Mouse (Mus musculus) adrenal gland, postnatal 10 days (tissue): Measurements from ENCODE around the gene Gm4027. TPM values are rescaled to one million over a fixed set of nuclear protein-coding genes. Genes with fewer than 3 reads are reported as not detected.
"Not testable (repeated sequence)": the region's sequence is repeated elsewhere in the genome, so short reads cannot be mapped to it uniquely, and the experiment has no call there.

Experiments
- DNase-seq: peaks from one replicate; pipeline ENCODE4 v3.0.0; 2021; ENCODE audit warnings: mixed read lengths
- long read RNA-seq, 2 experiments: library from polyadenylated mRNA; stranded (forward); transcript quantifications; one replicate each; pipeline ENCODE4 v2.0.0; 2021
- total RNA-seq, 2 experiments: library from RNA; stranded (reverse); gene quantifications; 2 replicates each; pipeline ENCODE4 v1.2.3; 2021

Gm4027 gene
- total RNA-seq = not detected
- long read RNA-seq, experiment 1 = 0 reads
- long read RNA-seq, experiment 2 = 0 reads

DNA sequence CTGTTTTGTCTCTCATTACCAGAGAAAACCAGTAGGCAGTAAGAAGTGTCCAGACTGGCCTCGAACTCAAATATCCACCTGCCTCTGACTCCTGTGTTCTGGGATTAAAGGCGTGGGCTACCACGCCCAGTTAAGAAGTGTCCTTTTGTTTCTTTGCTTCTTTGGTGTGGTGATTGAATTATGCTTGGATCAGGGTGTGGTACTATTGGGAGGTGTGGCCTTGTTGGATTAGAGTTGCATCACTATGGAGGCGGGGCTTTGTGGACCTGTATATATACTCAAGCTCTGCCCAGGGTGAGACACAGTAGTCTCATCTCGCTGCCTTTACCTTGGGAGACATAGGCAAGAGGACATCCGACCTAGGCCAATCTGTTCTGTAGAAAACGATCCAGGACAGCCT, at the start of gene Gm4027:
Gm4027 (plus strand) TSS at position 301 of the 400 bp plus-strand sequence.
- DNase-seq = not testable (repeated sequence)

DNA sequence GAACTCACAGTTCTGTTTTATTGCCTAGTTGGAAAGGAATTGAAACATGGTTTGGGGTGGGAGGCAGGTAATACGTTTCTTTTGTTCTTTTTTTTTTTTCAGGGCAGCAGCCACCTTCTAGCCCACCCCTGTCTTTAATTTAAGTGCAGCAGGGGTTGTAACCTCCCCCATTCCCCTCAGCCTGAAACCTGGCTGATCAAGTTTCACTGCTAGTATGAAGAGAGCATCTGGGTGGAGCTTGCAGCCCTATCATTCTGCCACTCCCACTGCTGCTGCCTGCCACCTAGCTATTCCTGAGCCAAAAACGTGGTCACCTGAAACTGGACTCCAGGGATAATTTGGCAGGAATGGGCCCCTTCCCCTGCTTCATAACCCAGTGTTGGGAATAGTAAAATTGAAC, 17.3 kb upstream of the Gm4027 start:
- not testable (repeated sequence) for DNase-seq

DNA sequence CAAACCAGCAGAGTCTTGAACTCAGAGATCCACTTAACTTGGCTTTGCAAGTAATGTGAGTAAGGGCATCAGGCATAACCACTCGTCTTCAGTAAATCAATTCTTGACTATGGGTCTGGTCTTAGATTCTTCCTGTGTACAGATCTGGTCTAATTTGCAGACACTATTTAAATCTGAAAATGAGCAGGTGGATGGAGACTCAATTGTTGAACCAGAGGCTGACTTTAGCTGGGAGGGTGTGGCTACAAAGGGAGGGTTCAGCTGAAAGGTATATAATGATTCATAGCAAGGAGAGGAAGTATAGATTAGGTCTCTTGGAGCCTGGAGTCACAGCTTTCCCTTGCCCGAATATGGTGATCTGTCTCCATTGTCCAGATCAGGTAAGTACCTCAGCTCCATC, 16.3 kb upstream of the Gm4027 start, which contains the start of gene Oog1:
Oog1 (plus strand) TSS at position 301 of the 400 bp plus-strand sequence.
- not testable (repeated sequence) for DNase-seq

DNA sequence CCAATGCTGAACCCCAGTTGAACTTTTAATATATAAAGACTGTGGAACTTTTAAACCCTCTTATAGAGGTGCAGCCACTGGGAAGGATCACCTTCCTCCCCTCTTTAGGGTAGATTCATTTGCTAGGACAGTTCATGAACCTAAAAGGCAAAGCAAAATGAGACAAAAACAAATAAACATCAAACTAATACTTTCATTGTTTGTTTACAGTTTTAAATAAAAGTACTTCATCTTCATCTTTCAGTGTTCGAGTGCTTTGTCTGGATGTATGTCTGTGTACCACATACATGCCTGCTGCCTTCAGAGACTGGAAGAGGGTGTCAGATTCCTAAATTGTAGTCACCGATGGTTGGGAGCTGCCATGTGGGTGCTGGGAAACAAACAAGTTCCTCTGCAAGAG, 25.9 kb downstream of the Gm4027 start, which contains the start of gene Gm16381:
Gm16381 (minus strand) TSS at position 101 of the 400 bp plus-strand sequence.
- not testable (repeated sequence) for DNase-seq

DNA sequence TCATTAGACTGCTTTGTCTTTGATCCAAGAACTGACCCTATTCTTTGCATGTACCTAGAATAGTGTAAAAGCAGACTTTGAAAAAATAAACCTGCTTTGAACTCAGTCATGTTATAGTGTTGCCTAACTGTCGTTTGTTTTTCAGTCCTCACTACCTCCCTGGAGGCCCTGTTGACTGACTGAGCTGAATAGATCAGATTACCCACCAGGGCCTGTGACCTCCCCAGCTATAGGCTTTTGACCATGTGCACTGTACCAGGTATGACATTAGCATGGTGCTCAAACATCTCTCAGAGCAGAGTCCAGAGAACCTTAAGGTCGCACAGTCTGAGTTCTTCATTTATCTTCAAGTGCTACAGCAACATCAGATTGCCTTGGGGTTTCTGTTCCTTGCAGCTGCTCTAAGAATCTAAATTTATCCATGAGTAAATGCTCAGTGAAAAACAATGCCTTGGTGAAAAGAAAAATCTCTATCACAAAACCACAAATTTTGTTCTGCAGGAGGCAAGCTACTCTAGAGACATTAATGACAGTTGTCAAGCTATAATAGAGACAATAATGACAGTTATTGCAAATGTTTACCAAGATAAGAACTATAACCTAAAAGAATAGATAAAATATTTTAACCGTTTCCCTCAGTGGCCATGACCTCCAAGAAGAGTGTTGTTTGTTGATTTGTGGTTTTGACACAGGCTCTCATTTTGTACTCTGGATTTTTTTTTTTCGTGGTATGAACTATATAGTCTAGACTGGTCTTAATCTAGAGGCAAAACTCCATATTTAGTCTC, 34.4 kb downstream of the Gm4027 start:
- DNase-seq = not testable (repeated sequence)

Other genes with a start within 250 kb of the Gm4027 start
- 100 to 1,000 TPM; 135 to 149 TPM for gene Sptlc2, start 230.5 kb upstream of the Gm4027 start, total RNA-seq
- gene Slirp, start 175.0 kb upstream of the Gm4027 start, total RNA-seq = 100 to 1,000 TPM; 186 to 195 TPM
- 10 to 100 TPM; 23.9 to 24.3 TPM for gene Alkbh1, start 174.9 kb upstream of the Gm4027 start, total RNA-seq
- gene Snw1, start 146.6 kb upstream of the Gm4027 start, total RNA-seq = 10 to 100 TPM; 58.2 to 61.2 TPM
- gene Gm5788, start 124.1 kb upstream of the Gm4027 start, total RNA-seq = not detected
- not detected for gene Gm8300, start 104.6 kb upstream of the Gm4027 start, total RNA-seq
- not detected for gene Oog1, start 16.2 kb upstream of the Gm4027 start, total RNA-seq
- gene Gm16381, start 25.8 kb downstream of the Gm4027 start, total RNA-seq = not detected
- not detected for gene Gm21319, start 156.9 kb downstream of the Gm4027 start, total RNA-seq
- gene Gm21936, start 176.6 kb downstream of the Gm4027 start, total RNA-seq = not detected
- gene BB287469, start 197.7 kb downstream of the Gm4027 start, total RNA-seq = not detected
- not detected for gene Gm2001, start 223.5 kb downstream of the Gm4027 start, total RNA-seq